ENCODE assay signal across 11 mouse cellular contexts in the genomic region with DNA sequence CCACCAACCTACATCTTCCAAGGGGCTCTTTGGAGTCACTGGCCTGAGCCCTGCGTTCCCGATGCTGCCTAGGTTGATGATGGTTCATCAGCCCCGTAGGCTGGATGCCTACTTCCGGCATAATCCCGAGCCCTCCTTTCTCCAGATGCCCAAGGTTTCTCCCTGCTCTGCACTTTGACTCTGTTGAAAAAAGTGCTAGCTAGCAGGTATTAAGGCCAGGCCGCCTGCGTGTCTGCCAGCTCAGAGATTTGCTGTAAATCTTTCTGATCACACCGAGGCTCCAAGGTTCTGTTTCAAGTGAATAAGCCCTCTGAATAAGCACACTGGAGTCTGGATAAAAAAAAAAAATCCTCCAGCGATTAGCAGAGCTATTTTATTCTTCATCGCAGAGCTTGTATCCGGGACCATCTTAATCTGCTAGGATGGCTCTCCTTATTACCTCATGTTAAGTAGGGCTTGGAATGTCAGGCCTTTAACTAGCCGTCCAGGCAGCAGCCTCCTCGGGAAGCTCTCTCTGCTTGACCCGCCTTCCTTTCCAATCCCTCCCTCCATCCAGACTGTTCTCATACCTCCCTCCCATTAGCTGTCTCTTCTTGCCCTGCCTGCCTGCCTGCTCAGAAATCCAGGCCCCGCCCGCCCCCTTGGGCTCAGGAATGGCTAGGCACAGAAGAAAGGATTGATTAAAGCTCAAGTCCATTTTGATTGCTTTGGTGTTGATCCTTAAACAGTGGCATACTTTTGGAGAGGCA. TPM values are rescaled to one million over a fixed set of nuclear protein-coding genes. Genes with fewer than 3 reads are reported as not detected.
DNase-seq lines count a peak whose midpoint lies in the region; ATAC-seq and TF ChIP-seq lines count a peak whose summit lies in the region.
"Had no signal": no experiment of that assay in that cellular context is flagged by ENCODE, and none has a peak within 500 bp of the region (broad histone marks: within the 10 kb centered on the region; RNA-seq: fewer than 3 reads in every experiment).

No protein-coding gene starts in this region.

- H3K27ac ChIP-seq in limb, embryonic 12.5 days = peak overlapping the region; percentile 82
- H3K27ac ChIP-seq in limb, embryonic 10.5 days = no peak overlapping the region
- peak overlapping the region; percentile 84 for H3K27ac ChIP-seq in forebrain, embryonic 12.5 days
- H3K27ac ChIP-seq in kidney, postnatal 0 days = no peak overlapping the region

- H3K27me3 ChIP-seq in limb, embryonic 12.5 days = no peaks in the 10 kb centered on the region
- H3K27me3 ChIP-seq in limb, embryonic 10.5 days (ENCODE audit: low read depth, poor library complexity, severe bottlenecking) = no peaks in the 10 kb centered on the region
- peaks cover 26% of the 10 kb centered on the region for H3K27me3 ChIP-seq in forebrain, embryonic 12.5 days
- no peaks in the 10 kb centered on the region for H3K27me3 ChIP-seq in kidney, postnatal 0 days (ENCODE audit: insufficient read depth, low read length)
- H3K27me3 ChIP-seq: CH12.LX had no signal

- ATAC-seq in limb, embryonic 12.5 days (ENCODE audit: insufficient number of reproducible peaks, insufficient read depth, low FRiP score, low TSS enrichment, low read depth) = no peak
- ATAC-seq in forebrain, embryonic 12.5 days (ENCODE audit: low FRiP score) = peak; percentile 19
- no peak for ATAC-seq in kidney, postnatal 0 days (replicated peaks; ENCODE audit: low FRiP score, low read depth)
- no peak for ATAC-seq in inflammation-experienced regulatory T-cells, adult 6 months

- 59% methylated on average over 16 of the region's 16 CpGs for WGBS in limb, embryonic 12.5 days
- 71% methylated on average over 16 of the region's 16 CpGs for WGBS in limb, embryonic 10.5 days
- 30% methylated on average over 16 of the region's 16 CpGs for WGBS in forebrain, embryonic 12.5 days
- 55% methylated on average over 16 of the region's 16 CpGs for WGBS in kidney, postnatal 0 days

- H3K4me1 ChIP-seq in limb, embryonic 12.5 days (replicated peaks) = peaks cover 67% of the 10 kb centered on the region
- H3K4me1 ChIP-seq in limb, embryonic 10.5 days = peaks cover 42% of the 10 kb centered on the region
- peaks cover 77% of the 10 kb centered on the region for H3K4me1 ChIP-seq in forebrain, embryonic 12.5 days
- H3K4me1 ChIP-seq in kidney, postnatal 0 days (replicated peaks; ENCODE audit: insufficient read depth, low read length) = peaks cover 24% of the 10 kb centered on the region

- no peak overlapping the region for H3K4me3 ChIP-seq in limb, embryonic 12.5 days (replicated peaks)
- no peak overlapping the region for H3K4me3 ChIP-seq in limb, embryonic 10.5 days
- H3K4me3 ChIP-seq in forebrain, embryonic 12.5 days (replicated peaks) = no peak overlapping the region
- H3K4me3 ChIP-seq in kidney, postnatal 0 days (replicated peaks; ENCODE audit: low read depth, low read length) = no peak overlapping the region

- peaks cover 93% of the 10 kb centered on the region for H3K36me3 ChIP-seq in limb, embryonic 12.5 days
- peaks cover 100% of the 10 kb centered on the region for H3K36me3 ChIP-seq in limb, embryonic 10.5 days
- peaks cover 72% of the 10 kb centered on the region for H3K36me3 ChIP-seq in forebrain, embryonic 12.5 days (replicated peaks)
- H3K36me3 ChIP-seq in kidney, postnatal 0 days (ENCODE audit: insufficient read depth, low read length) = peaks cover 49% of the 10 kb centered on the region

- no peak for DNase-seq in limb, embryonic 10.5 days (ENCODE audit: low spot score)
- DNase-seq in kidney, postnatal 0 days (ENCODE audit: low spot score) = peak; percentile 49
- DNase-seq in retina, embryonic 14.5 days (ENCODE audit: low spot score) = peak; percentile 79
- DNase-seq in spleen, adult 12 weeks (ENCODE audit: low spot score) = no peak
- DNase-seq in lung, postnatal 14 days = no peak
- DNase-seq: gastrocnemius, postnatal 10 days; thymus, adult 18-20 months had no signal

- TF ChIP-seq CTCF in kidney, postnatal 0 days (IDR thresholded peaks at IDR 0.05; ENCODE audit: low read depth) = no peak

- no peak overlapping the region for H3K9ac ChIP-seq in limb, embryonic 12.5 days (replicated peaks)
- no peak overlapping the region for H3K9ac ChIP-seq in forebrain, embryonic 12.5 days
- H3K9ac ChIP-seq in kidney, postnatal 0 days (ENCODE audit: low read depth, low read length) = no peak overlapping the region

- peak overlapping the region; percentile 37 for H3K4me2 ChIP-seq in limb, embryonic 12.5 days
- H3K4me2 ChIP-seq in forebrain, embryonic 12.5 days = peak overlapping the region; percentile 40
- H3K4me2 ChIP-seq in kidney, postnatal 0 days (ENCODE audit: low read length) = no peak overlapping the region

- no peaks in the 10 kb centered on the region for H3K9me3 ChIP-seq in limb, embryonic 12.5 days
- no peaks in the 10 kb centered on the region for H3K9me3 ChIP-seq in limb, embryonic 10.5 days (replicated peaks)
- H3K9me3 ChIP-seq in forebrain, embryonic 12.5 days = no peaks in the 10 kb centered on the region
- H3K9me3 ChIP-seq in kidney, postnatal 0 days (replicated peaks; ENCODE audit: low read length) = no peaks in the 10 kb centered on the region

RNA-seq across cellular contexts. Expression of a gene that starts 31.9 kb away (rescaled TPM):
- polyA plus RNA-seq in limb, embryonic 12.5 days (2016; fragmentation: Nextera tagmentation; extraction: Ambion mirVana) = 59.1 and 71.2 TPM in 2 replicates
- 53.4 and 55.7 TPM in 2 replicates for polyA plus RNA-seq in limb, embryonic 10.5 days (2016; fragmentation: Nextera tagmentation; extraction: Ambion mirVana)
- polyA plus RNA-seq in forebrain, embryonic 12.5 days (2016; fragmentation: Nextera tagmentation; extraction: Ambion mirVana) = 55.6 and 56.2 TPM in 2 replicates
- polyA plus RNA-seq in kidney, postnatal 0 days (2015; fragmentation: Nextera tagmentation; extraction: Ambion mirVana) = 22.0 and 22.9 TPM in 2 replicates
- polyA plus RNA-seq in inflammation-experienced regulatory T-cells, adult 6 months (2017; shearing (Covaris generic)) = 10 to 100 TPM; 24.8 to 36.7 (median 29.8) TPM

Comparison
In these comparisons a context has a peak if more than half of its experiments do, and no peak if none do; other contexts are left out.
1. H3K27ac ChIP-seq: peak in limb, embryonic 12.5 days (single experiment) and forebrain, embryonic 12.5 days (single experiment); none in limb, embryonic 10.5 days (single experiment) and kidney, postnatal 0 days (single experiment).
2. DNase-seq: peak in kidney, postnatal 0 days (single experiment) and retina, embryonic 14.5 days (single experiment); none in limb, embryonic 10.5 days (single experiment), spleen, adult 12 weeks (single experiment) and lung, postnatal 14 days (single experiment).